Mouse (Mus musculus): ENCODE measurements around the gene Myh11.

- no peak for TF ChIP-seq CTCF (IDR thresholded peaks at IDR 0.05; ENCODE audit: low read depth)
- no peak for TF ChIP-seq EP300 (IDR thresholded peaks at IDR 0.05; ENCODE audit: low read depth)
Measured at GRCm38 (mm10) chr16:14160941-14161340, 130.2 kb downstream of the Myh11 start.

Data from liver, postnatal 0 days (tissue).